Mouse (Mus musculus): ENCODE data around the gene Tpr.

Gene Tpr

GRCm38 (mm10) chr1:150463068-150463467 lies 70.4 kb downstream of the Tpr start:
- no peak for DNase-seq (ENCODE audit: low spot score in 2 of 2)

GRCm38 (mm10) chr1:150463691-150464090 lies 71.1 kb downstream of the Tpr start:
- no peak for DNase-seq (ENCODE audit: low spot score in 2 of 2)

- no peak for DNase-seq (ENCODE audit: low spot score in 2 of 2)
Measured at GRCm38 (mm10) chr1:150465364-150465763, 72.7 kb downstream of the Tpr start.

- peak in 1 of 2 experiments; percentile 6 for DNase-seq (ENCODE audit: low spot score in 2 of 2)
Measured at GRCm38 (mm10) chr1:150466132-150466531, 73.5 kb downstream of the Tpr start, which contains the start of gene Prg4. Gene Prg4, minus strand, starts transcription at chr1:150466165.

GRCm38 (mm10) chr1:150469992-150470391 lies 77.4 kb downstream of the Tpr start:
- no peak for DNase-seq (ENCODE audit: low spot score in 2 of 2)

- DNase-seq (ENCODE audit: low spot score in 2 of 2) = no peak
Measured at GRCm38 (mm10) chr1:150472525-150472924, 79.9 kb downstream of the Tpr start.

- DNase-seq (ENCODE audit: low spot score in 2 of 2) = peak in 1 of 2 experiments; percentile 42
Measured at GRCm38 (mm10) chr1:150480674-150481073, 88.0 kb downstream of the Tpr start.

GRCm38 (mm10) chr1:150489148-150489547 lies 96.5 kb downstream of the Tpr start:
- no peak for DNase-seq (ENCODE audit: low spot score in 2 of 2)

GRCm38 (mm10) chr1:150496626-150497302 lies 104.1 kb downstream of the Tpr start:
- DNase-seq (ENCODE audit: low spot score in 2 of 2) = no peak

GRCm38 (mm10) chr1:150497690-150498089 lies 105.1 kb downstream of the Tpr start:
- no peak for DNase-seq (ENCODE audit: low spot score in 2 of 2)

- no peak for DNase-seq (ENCODE audit: low spot score in 2 of 2)
Measured at GRCm38 (mm10) chr1:150498177-150498576, 105.5 kb downstream of the Tpr start.
